Mouse (Mus musculus) liver, postnatal 0 days (tissue): ENCODE measurements around the gene Usf3.

Source experiments
- CTCF ChIP-seq: sonication (generic); IDR thresholded peaks from 2 replicates; pipeline ENCODE4 v1.5.1; 2016; ENCODE audit warnings: antibody characterized with exemption, low read depth
- EP300 ChIP-seq: IDR thresholded peaks from 2 replicates; pipeline ENCODE4 v1.6.1; 2016; ENCODE audit warnings: antibody characterized with exemption, low read depth, mild to moderate bottlenecking

GRCm38 (mm10) chr16:44124713-44125112 lies 48.3 kb upstream of the Usf3 start:
- TF ChIP-seq CTCF (no peak), EP300 (no peak)
